Comparison of ENCODE assay signal across 8 mouse cellular contexts in genomic region chr15:76987137-76987536, GRCm38 (mm10). TPM values are rescaled to one million over a fixed set of nuclear protein-coding genes. Genes with fewer than 3 reads are reported as not detected.
DNase-seq lines count a peak whose midpoint lies in the region; ATAC-seq and TF ChIP-seq lines count a peak whose summit lies in the region.
"Had no signal": no experiment of that assay in that cellular context is flagged by ENCODE, and none has a peak within 500 bp of the region (broad histone marks: within the 10 kb centered on the region; RNA-seq: fewer than 3 reads in every experiment).

No protein-coding gene starts in this region.

- peaks cover 3% of the 10 kb centered on the region; the same call in 1 of the 2 replicates for H3K4me1 ChIP-seq in lung, embryonic 16.5 days (replicated peaks; ENCODE audit: control insufficient read depth, insufficient read depth, low read length)
- H3K4me1 ChIP-seq in forebrain, embryonic 14.5 days (ENCODE audit: control insufficient read depth, insufficient read depth, low read length), result 0 out of 2 replicates have a peak, but pooled peaks cover 7% of the 10 kb centered on the region
- H3K4me1 ChIP-seq in limb, embryonic 14.5 days (ENCODE audit: control insufficient read depth, insufficient read depth, low read length), result peaks cover 7% of the 10 kb centered on the region
- H3K4me1 ChIP-seq in stomach, embryonic 16.5 days (ENCODE audit: control insufficient read depth, insufficient read depth, low read length), result no peaks in the 10 kb centered on the region

- H3K36me3 ChIP-seq in lung, embryonic 16.5 days (ENCODE audit: control insufficient read depth, insufficient read depth, low read length), result no peaks in the 10 kb centered on the region
- no peaks in the 10 kb centered on the region for H3K36me3 ChIP-seq in forebrain, embryonic 14.5 days (ENCODE audit: control insufficient read depth, insufficient read depth, low read length)
- no peaks in the 10 kb centered on the region for H3K36me3 ChIP-seq in limb, embryonic 14.5 days (ENCODE audit: control insufficient read depth, insufficient read depth, low read length)
- H3K36me3 ChIP-seq in stomach, embryonic 16.5 days (ENCODE audit: control insufficient read depth, insufficient read depth, low read length), result no peaks in the 10 kb centered on the region

- no peaks in the 10 kb centered on the region for H3K9me3 ChIP-seq in lung, embryonic 16.5 days (ENCODE audit: control insufficient read depth, low read length)
- H3K9me3 ChIP-seq in forebrain, embryonic 14.5 days (replicated peaks; ENCODE audit: control insufficient read depth, low read length), result no peaks in the 10 kb centered on the region
- H3K9me3 ChIP-seq in limb, embryonic 14.5 days (ENCODE audit: control insufficient read depth, low read length), result no peaks in the 10 kb centered on the region
- no peaks in the 10 kb centered on the region; the same call in 1 of the 2 replicates for H3K9me3 ChIP-seq in stomach, embryonic 16.5 days (replicated peaks; ENCODE audit: control insufficient read depth, low read length)

- no peak overlapping the region for H3K27ac ChIP-seq in lung, embryonic 16.5 days (ENCODE audit: low read length)
- peak overlapping the region; percentile 41; the same call in 1 of the 2 replicates for H3K27ac ChIP-seq in forebrain, embryonic 14.5 days (ENCODE audit: low read depth, low read length)
- no peak overlapping the region for H3K27ac ChIP-seq in limb, embryonic 14.5 days (replicated peaks; ENCODE audit: low read depth, low read length)
- H3K27ac ChIP-seq in stomach, embryonic 16.5 days (ENCODE audit: low read length), result no peak overlapping the region

- DNase-seq in lung, postnatal 10 days, result no peak
- DNase-seq in forebrain, embryonic 14.5 days (ENCODE audit: low spot score), result no peak
- no peak for DNase-seq in limb, embryonic 14.5 days (ENCODE audit: low spot score)
- DNase-seq in embryo, embryonic 10.5 days (ENCODE audit: low spot score), result no peak
- no peak for DNase-seq in retina, postnatal 1 day
- DNase-seq: thymus, postnatal 25 days had no signal

- no peak for TF ChIP-seq POLR2A in limb, embryonic 14.5 days (IDR thresholded peaks at IDR 0.05; ENCODE audit: borderline replicate concordance, extremely low read depth, insufficient read depth, insufficient read length)

- peak overlapping the region; percentile 50 for H3K4me3 ChIP-seq in lung, embryonic 16.5 days (ENCODE audit: low read length)
- H3K4me3 ChIP-seq in forebrain, embryonic 14.5 days (ENCODE audit: low read depth, low read length), result peak overlapping the region; percentile 28
- H3K4me3 ChIP-seq in limb, embryonic 14.5 days (replicated peaks; ENCODE audit: low read length), result peak overlapping the region; percentile 40
- H3K4me3 ChIP-seq in stomach, embryonic 16.5 days (replicated peaks; ENCODE audit: low read length), result peak overlapping the region; percentile 57

- WGBS in lung, embryonic 16.5 days, result 8% methylated on average over 11 of the region's 11 CpGs
- 21% methylated on average over 11 of the region's 11 CpGs for WGBS in forebrain, embryonic 14.5 days
- 15% methylated on average over 11 of the region's 11 CpGs for WGBS in limb, embryonic 14.5 days
- 15% methylated on average over 11 of the region's 11 CpGs for WGBS in stomach, embryonic 16.5 days

- H3K4me2 ChIP-seq in lung, embryonic 16.5 days (ENCODE audit: low read depth, low read length), result peak overlapping the region; percentile 61
- H3K4me2 ChIP-seq in forebrain, embryonic 14.5 days (ENCODE audit: low read length), result peak overlapping the region; percentile 55
- H3K4me2 ChIP-seq in limb, embryonic 14.5 days (replicated peaks; ENCODE audit: low read depth, low read length, severe bottlenecking), result peak overlapping the region; percentile 71
- H3K4me2 ChIP-seq in stomach, embryonic 16.5 days (ENCODE audit: low read depth, low read length), result peak overlapping the region; percentile 73

- H3K27me3 ChIP-seq in lung, embryonic 16.5 days (ENCODE audit: control insufficient read depth, insufficient read depth, low read depth, low read length), result no peaks in the 10 kb centered on the region
- H3K27me3 ChIP-seq in forebrain, embryonic 14.5 days (replicated peaks; ENCODE audit: control insufficient read depth, insufficient read depth, low read length), result no peaks in the 10 kb centered on the region
- no peaks in the 10 kb centered on the region for H3K27me3 ChIP-seq in limb, embryonic 14.5 days (ENCODE audit: control insufficient read depth, insufficient read depth, low read length)
- no peaks in the 10 kb centered on the region for H3K27me3 ChIP-seq in stomach, embryonic 16.5 days (ENCODE audit: control insufficient read depth, insufficient read depth, low read length)

- peak; percentile 24; the same call in 1 of the 2 replicates for ATAC-seq in lung, embryonic 16.5 days (ENCODE audit: low read depth)
- 0 out of 2 replicates have a peak, but pooled peaks have one; percentile 8 for ATAC-seq in forebrain, embryonic 14.5 days
- no peak for ATAC-seq in limb, embryonic 14.5 days (ENCODE audit: low FRiP score, low read depth)
- 0 out of 2 replicates have a peak, but pooled peaks have one; percentile 9 for ATAC-seq in stomach, embryonic 16.5 days (ENCODE audit: insufficient read depth, low FRiP score)

- peak overlapping the region; percentile 56 for H3K9ac ChIP-seq in lung, embryonic 16.5 days (ENCODE audit: low read length)
- peak overlapping the region; percentile 59 for H3K9ac ChIP-seq in forebrain, embryonic 14.5 days (ENCODE audit: low read length)
- H3K9ac ChIP-seq in limb, embryonic 14.5 days (ENCODE audit: low read depth, low read length, severe bottlenecking), result peak overlapping the region; percentile 52
- H3K9ac ChIP-seq in stomach, embryonic 16.5 days (ENCODE audit: low read length), result peak overlapping the region; percentile 74

RNA-seq across cellular contexts. Expression of gene 1110038F14Rik, which starts 38.8 kb away (rescaled TPM):
- polyA plus RNA-seq in lung, embryonic 16.5 days (2015; fragmentation: Nextera tagmentation; extraction: Ambion mirVana), result 75.9 and 77.9 TPM in 2 replicates
- 56.5 and 63.9 TPM in 2 replicates for polyA plus RNA-seq in forebrain, embryonic 14.5 days (2014; fragmentation: Nextera tagmentation; extraction: Ambion mirVana)
- polyA plus RNA-seq in limb, embryonic 14.5 days (2012; rRNA removed), result 48.2 and 61.7 TPM in 2 replicates
- 77.6 and 84.7 TPM in 2 replicates for polyA plus RNA-seq in limb, embryonic 14.5 days (2014; fragmentation: Nextera tagmentation; extraction: Ambion mirVana)
- 59.9 and 63.6 TPM in 2 replicates for polyA plus RNA-seq in stomach, embryonic 16.5 days (2015; fragmentation: Nextera tagmentation; extraction: Ambion mirVana)

RNA-seq across cellular contexts. Expression of gene Apol6, which starts 57.4 kb away (rescaled TPM):
- 0.06 TPM in 1 of 2 replicates, not detected in the other for polyA plus RNA-seq in lung, embryonic 16.5 days (2015; fragmentation: Nextera tagmentation; extraction: Ambion mirVana)
- not detected in 2 replicates for polyA plus RNA-seq in forebrain, embryonic 14.5 days (2014; fragmentation: Nextera tagmentation; extraction: Ambion mirVana)
- 0.49 and 0.53 TPM in 2 replicates for polyA plus RNA-seq in limb, embryonic 14.5 days (2012; rRNA removed)
- polyA plus RNA-seq in limb, embryonic 14.5 days (2014; fragmentation: Nextera tagmentation; extraction: Ambion mirVana), result not detected in 2 replicates
- 0.06 and 0.16 TPM in 2 replicates for polyA plus RNA-seq in stomach, embryonic 16.5 days (2015; fragmentation: Nextera tagmentation; extraction: Ambion mirVana)
